Mouse (Mus musculus) hindbrain, embryonic 10.5 days (tissue): ENCODE data around the gene Isg15. TPM values are rescaled to one million over a fixed set of nuclear protein-coding genes. Genes with fewer than 3 reads are reported as not detected.
"Not testable (repeated sequence)": the region's sequence is repeated elsewhere in the genome, so short reads cannot be mapped to it uniquely, and the experiment has no call there.

Source experiments
- DNase-seq: peaks from one replicate; pipeline ENCODE4 v3.0.0-alpha.2; 2017; ENCODE audit warnings: low spot score
- H3K27ac ChIP-seq: fragments of 300-500 bp; sonication (generic); 2 replicates; pipeline ENCODE4 v1.5.1; 2016; ENCODE audit warnings: mild to moderate bottlenecking, moderate library complexity
- H3K27me3 ChIP-seq: fragments of 300-500 bp; sonication (generic); 2 replicates; pipeline ENCODE4 v1.6.1; 2016; ENCODE audit warnings: mild to moderate bottlenecking; ENCODE audit not compliant: poor library complexity, insufficient read depth, severe bottlenecking
- H3K36me3 ChIP-seq: fragments of 300-500 bp; sonication (generic); 2 replicates; pipeline ENCODE4 v1.6.1; 2016; ENCODE audit warnings: mild to moderate bottlenecking, moderate library complexity
- H3K4me1 ChIP-seq: fragments of 300-500 bp; sonication (generic); replicated peaks from 2 replicates; pipeline ENCODE4 v1.6.1; 2016; ENCODE audit warnings: mild to moderate bottlenecking
- H3K4me3 ChIP-seq: fragments of 300-500 bp; sonication (generic); 2 replicates; pipeline ENCODE4 v1.5.1; 2016; ENCODE audit warnings: mild to moderate bottlenecking, moderate library complexity
- H3K9me3 ChIP-seq: fragments of 300-500 bp; sonication (generic); 2 replicates; pipeline ENCODE4 v1.6.1; 2016; ENCODE audit warnings: mild to moderate bottlenecking, moderate library complexity
- WGBS: fragments of 180-500 bp; shearing (Covaris S2); methylation state at CpG from one replicate; pipeline ENCODE4 v1.1.7; 2016; 5-methylcytosine and 5-hydroxymethylcytosine counted together
- polyA plus RNA-seq: library from polyadenylated mRNA; unstranded; fragments of >200 nt; fragmentation: Nextera tagmentation; extraction: Ambion mirVana; gene quantifications from 2 replicates; pipeline ENCODE4 v1.2.1, GENCODE M21; 2016

The Isg15 gene
- polyA plus RNA-seq, 1 experiment from 2014 or later, result 0.50 TPM

GRCm38 (mm10) chr4:156177630-156178029 lies 23.0 kb downstream of the Isg15 start:
- H3K27me3 ChIP-seq, result no peaks in the 10 kb centered on the region
- DNase-seq, result no peak
- H3K9me3 ChIP-seq, result no peaks in the 10 kb centered on the region
- H3K36me3 ChIP-seq, result peaks cover 100% of the 10 kb centered on the region
- 95% methylated on average over 9 of the region's 9 CpGs for WGBS
- H3K4me1 ChIP-seq, result no peaks in the 10 kb centered on the region
- H3K4me3 ChIP-seq, result no peak overlapping the region
- no peak overlapping the region for H3K27ac ChIP-seq

GRCm38 (mm10) chr4:156171828-156172227 lies 28.8 kb downstream of the Isg15 start:
- WGBS, result 97% methylated on average over 11 of the region's 11 CpGs

GRCm38 (mm10) chr4:156169129-156169528 lies 31.5 kb downstream of the Isg15 start:
- H3K27me3 ChIP-seq, result no peaks in the 10 kb centered on the region
- WGBS, result 96% methylated on average over 10 of the region's 10 CpGs
- H3K36me3 ChIP-seq, result peaks cover 100% of the 10 kb centered on the region
- DNase-seq, result no peak
- H3K9me3 ChIP-seq, result no peaks in the 10 kb centered on the region
- H3K4me1 ChIP-seq, result no peaks in the 10 kb centered on the region
- H3K4me3 ChIP-seq, result no peak overlapping the region
- H3K27ac ChIP-seq, result no peak overlapping the region

More at GRCm38 (mm10) chr4:156171828-156172227, 28.8 kb downstream of the Isg15 start:
- Histone ChIP-seq H3K4me3 (no peak overlapping the region), H3K36me3 (peaks cover 100% of the 10 kb centered on the region), H3K27me3 (no peaks in the 10 kb centered on the region), H3K9me3 (no peaks in the 10 kb centered on the region), H3K4me1 (no peaks in the 10 kb centered on the region), H3K27ac (no peak overlapping the region)
- DNase-seq, result no peak

GRCm38 (mm10) chr4:156168611-156169010 lies 32.0 kb downstream of the Isg15 start:
- peaks cover 3% of the 10 kb centered on the region; the same call in 1 of the 2 replicates for H3K9me3 ChIP-seq
- H3K27me3 ChIP-seq, result no peaks in the 10 kb centered on the region
- no peak overlapping the region for H3K27ac ChIP-seq
- no peak for DNase-seq
- H3K4me1 ChIP-seq, result no peaks in the 10 kb centered on the region
- H3K36me3 ChIP-seq, result peaks cover 100% of the 10 kb centered on the region
- 95% methylated on average over 8 of the region's 8 CpGs for WGBS
- H3K4me3 ChIP-seq, result no peak overlapping the region

GRCm38 (mm10) chr4:156166477-156166876 lies 34.1 kb downstream of the Isg15 start:
- peaks cover 100% of the 10 kb centered on the region for H3K36me3 ChIP-seq
- H3K27ac ChIP-seq, result no peak overlapping the region
- peaks cover 21% of the 10 kb centered on the region for H3K9me3 ChIP-seq
- WGBS, result 92% methylated on average over 9 of the region's 9 CpGs
- no peak overlapping the region for H3K4me3 ChIP-seq
- no peaks in the 10 kb centered on the region for H3K27me3 ChIP-seq
- DNase-seq, result no peak
- no peaks in the 10 kb centered on the region for H3K4me1 ChIP-seq

- Histone ChIP-seq H3K27ac (no peak overlapping the region), H3K4me3 (no peak overlapping the region), H3K9me3 (peaks cover 24% of the 10 kb centered on the region), H3K36me3 (no peaks in the 10 kb centered on the region), H3K4me1 (no peaks in the 10 kb centered on the region), H3K27me3 (no peaks in the 10 kb centered on the region)
- WGBS, result 92% methylated on average over 3 of the region's 3 CpGs
- DNase-seq, result no peak
Measured at GRCm38 (mm10) chr4:156154771-156155170, 45.8 kb downstream of the Isg15 start.

- not testable (repeated sequence) for DNase-seq
Measured at GRCm38 (mm10) chr4:156150887-156151286, 49.7 kb downstream of the Isg15 start.

More at GRCm38 (mm10) chr4:156150887-156151286, 49.7 kb downstream of the Isg15 start:
- not testable (repeated sequence) for H3K36me3 ChIP-seq, H3K4me3 ChIP-seq, H3K4me1 ChIP-seq, H3K9me3 ChIP-seq, H3K27ac ChIP-seq, H3K27me3 ChIP-seq
- 89% methylated on average over 10 of the region's 10 CpGs for WGBS

Other genes with a start within 250 kb of the Isg15 start
- 24.4 and 25.2 TPM in 2 replicates for gene C1qtnf12, start 238.5 kb downstream of the Isg15 start, polyA plus RNA-seq
- 13.8 and 17.2 TPM in 2 replicates for gene B3galt6, start 208.2 kb downstream of the Isg15 start, polyA plus RNA-seq
- gene Sdf4, start 207.9 kb downstream of the Isg15 start, polyA plus RNA-seq, result 131 and 135 TPM in 2 replicates
- gene Tnfrsf4, start 187.0 kb downstream of the Isg15 start, polyA plus RNA-seq, result 0.30 and 1.3 TPM in 2 replicates
- gene Tnfrsf18, start 174.7 kb downstream of the Isg15 start, polyA plus RNA-seq, result 1.3 and 1.4 TPM in 2 replicates
- 0.27 and 0.30 TPM in 2 replicates for gene Ttll10, start 141.4 kb downstream of the Isg15 start, polyA plus RNA-seq
- gene 9430015G10Rik, start 90.8 kb downstream of the Isg15 start, polyA plus RNA-seq, result 62.3 and 72.7 TPM in 2 replicates
- gene Rnf223, start 70.3 kb downstream of the Isg15 start, polyA plus RNA-seq, result 0.71 and 0.75 TPM in 2 replicates
- gene Agrn, start 3.3 kb downstream of the Isg15 start, polyA plus RNA-seq, result 72.6 and 85.8 TPM in 2 replicates
- gene AW011738, start 2.5 kb upstream of the Isg15 start, polyA plus RNA-seq, result 4.3 and 7.0 TPM in 2 replicates
- gene Perm1, start 15.1 kb upstream of the Isg15 start, polyA plus RNA-seq, result 1.2 and 1.8 TPM in 2 replicates
- gene Plekhn1, start 34.0 kb upstream of the Isg15 start, polyA plus RNA-seq, result 22.3 and 23.0 TPM in 2 replicates
- gene Noc2l, start 35.2 kb upstream of the Isg15 start, polyA plus RNA-seq, result 91.4 and 108 TPM in 2 replicates
- 2.1 and 2.7 TPM in 2 replicates for gene Samd11, start 54.8 kb upstream of the Isg15 start, polyA plus RNA-seq
- gene Vmn2r-ps159, start 130.3 kb upstream of the Isg15 start, polyA plus RNA-seq, result not detected in 2 replicates